Mouse (Mus musculus) cerebellum, adult 9-10 months (tissue): ENCODE data around the gene Ak1.

Source experiments
- DNase-seq: peaks from one replicate; pipeline ENCODE4 v3.0.0; 2022

Gene Ak1

DNA sequence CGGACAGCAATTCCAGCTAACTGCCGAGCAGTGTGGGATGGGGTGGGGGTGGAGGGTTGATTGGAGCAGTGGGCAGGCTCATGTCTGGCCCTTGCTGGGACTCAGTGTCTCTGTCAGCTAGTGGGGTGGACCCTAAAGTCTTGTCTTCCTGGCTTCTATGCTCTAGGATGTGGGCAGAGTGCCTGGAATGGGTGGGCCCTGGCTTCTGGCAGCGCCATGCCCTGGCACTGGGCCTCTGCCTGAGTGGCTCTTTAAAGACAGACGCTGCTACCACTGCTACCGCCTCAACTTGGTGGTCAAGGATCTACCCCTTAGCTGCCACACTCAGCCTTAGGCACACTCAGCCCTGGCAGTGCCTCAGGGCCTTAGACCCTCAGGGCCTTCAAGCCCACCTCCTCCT is 7.2 kb downstream of the Ak1 start:
- peak; percentile 76 for DNase-seq

DNA sequence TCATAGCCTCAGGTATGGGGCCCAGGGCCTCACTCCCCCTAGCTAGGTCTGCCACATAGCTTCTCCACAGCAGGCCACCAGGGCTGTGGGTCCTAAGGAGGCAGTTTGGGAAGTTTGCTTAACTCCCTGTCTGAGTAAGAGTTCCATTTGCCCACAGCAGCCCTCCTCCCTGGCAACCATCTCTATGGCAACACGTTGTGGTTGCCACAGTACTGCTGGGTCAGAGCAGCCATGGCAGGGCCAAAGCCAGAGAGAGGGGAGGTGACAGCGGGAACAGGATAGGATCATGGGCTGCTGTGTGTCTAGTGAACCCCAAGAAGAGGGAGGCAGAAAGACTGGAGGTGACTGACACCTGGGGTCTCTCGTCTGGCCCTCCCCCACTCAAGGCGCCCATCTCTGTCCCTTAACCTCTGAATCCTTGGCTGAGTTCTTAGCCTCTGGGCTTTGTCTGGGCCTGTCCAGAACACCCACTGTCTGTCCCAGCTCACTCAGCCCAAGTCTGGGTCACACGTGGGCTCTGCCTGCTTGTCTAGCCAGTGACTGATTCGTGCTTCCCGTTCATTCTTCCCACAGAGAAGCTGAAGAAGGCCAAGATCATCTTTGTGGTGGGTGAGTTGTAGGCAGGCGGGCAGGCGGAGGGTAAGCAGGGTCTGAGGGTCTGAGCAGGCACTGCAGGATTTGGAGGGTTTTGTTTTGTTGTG is 7.9 kb downstream of the Ak1 start:
- peak; percentile 49 for DNase-seq

DNA sequence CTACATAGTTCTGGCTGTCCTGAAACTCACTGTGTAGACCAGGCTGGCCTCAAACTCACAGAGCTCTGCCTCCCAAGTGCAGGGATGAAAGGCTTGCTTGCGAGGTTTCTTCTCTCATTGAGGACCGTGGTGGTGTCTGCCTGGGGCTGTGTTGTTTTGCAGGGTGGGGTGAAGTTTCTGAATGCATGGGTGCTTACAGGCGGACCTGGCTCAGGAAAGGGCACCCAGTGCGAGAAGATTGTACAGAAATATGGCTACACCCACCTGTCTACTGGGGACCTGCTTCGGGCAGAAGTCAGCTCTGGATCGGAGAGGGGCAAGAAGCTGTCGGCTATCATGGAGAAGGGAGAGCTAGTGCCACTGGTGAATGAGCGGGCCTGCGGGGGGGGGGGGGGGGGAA is 8.5 kb downstream of the Ak1 start:
- peak; percentile 24 for DNase-seq

DNA sequence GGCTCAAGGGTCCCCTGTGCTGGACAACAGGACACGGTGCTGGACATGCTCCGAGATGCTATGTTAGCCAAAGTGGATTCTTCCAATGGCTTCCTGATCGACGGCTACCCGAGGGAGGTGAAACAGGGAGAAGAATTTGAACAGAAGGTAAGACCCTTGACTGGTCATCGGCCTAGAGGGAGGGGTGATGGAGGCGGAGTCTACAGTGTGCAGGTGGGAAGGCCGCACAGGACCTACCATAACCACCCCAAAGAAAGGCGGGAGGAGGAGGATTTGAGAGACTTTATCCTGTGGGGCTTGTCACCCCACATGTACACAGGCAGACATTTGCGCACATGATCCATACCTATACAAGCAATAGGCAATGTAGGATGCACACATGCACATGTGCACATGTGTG is 9.5 kb downstream of the Ak1 start:
- DNase-seq = no peak

DNA sequence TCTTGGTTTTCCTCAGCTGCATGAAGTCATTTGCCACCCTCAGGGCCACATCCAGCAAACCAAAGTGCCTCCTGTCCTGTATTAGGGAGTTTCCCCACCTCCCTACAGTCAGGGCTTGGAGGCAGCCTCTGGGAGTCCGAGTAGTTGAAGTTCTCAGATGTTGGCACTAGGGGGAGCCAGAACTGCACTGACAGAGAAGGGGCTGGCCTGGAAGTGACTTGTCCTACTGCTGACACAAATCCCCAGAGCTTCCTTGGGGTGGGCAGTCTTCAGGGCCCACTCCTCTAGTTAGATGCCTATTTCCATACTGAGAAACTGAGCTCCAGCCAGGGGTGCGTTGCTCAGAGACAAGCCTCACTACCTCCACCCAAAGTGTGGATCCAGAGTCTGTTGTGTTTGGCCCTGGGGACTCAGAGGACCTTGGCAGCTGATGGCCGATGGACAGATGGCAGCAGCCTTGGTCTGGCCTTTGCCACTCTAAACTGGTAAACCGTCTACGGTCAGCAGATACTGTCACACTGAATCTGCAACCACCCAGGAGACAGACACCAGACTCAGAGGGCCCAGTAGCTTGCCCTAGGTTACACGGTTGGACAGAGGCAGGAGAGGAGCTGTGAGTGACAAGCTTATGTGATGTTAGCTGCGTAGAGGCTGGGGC is 10.3 kb downstream of the Ak1 start:
- peak; percentile 88 for DNase-seq

DNA sequence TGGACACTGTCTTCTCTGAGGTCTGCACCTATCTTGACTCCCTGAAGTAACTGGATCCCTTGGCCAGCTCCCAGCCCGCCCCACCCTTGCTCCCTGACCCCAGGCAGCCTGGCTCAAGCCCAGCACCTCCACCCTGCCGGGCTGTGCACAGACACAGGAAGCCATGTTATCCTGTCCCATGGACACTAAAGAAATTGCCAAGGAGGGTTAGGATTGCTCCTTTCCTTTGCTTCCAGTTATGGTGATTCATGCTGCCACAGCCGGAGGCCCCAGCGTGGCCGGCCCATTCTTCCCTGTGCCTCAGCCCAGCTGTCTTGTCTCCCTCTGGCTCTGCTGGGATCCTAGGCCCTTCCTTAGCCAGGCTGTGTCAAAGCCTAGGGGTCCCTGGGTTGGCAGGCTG is 12.1 kb downstream of the Ak1 start:
- no peak for DNase-seq

DNA sequence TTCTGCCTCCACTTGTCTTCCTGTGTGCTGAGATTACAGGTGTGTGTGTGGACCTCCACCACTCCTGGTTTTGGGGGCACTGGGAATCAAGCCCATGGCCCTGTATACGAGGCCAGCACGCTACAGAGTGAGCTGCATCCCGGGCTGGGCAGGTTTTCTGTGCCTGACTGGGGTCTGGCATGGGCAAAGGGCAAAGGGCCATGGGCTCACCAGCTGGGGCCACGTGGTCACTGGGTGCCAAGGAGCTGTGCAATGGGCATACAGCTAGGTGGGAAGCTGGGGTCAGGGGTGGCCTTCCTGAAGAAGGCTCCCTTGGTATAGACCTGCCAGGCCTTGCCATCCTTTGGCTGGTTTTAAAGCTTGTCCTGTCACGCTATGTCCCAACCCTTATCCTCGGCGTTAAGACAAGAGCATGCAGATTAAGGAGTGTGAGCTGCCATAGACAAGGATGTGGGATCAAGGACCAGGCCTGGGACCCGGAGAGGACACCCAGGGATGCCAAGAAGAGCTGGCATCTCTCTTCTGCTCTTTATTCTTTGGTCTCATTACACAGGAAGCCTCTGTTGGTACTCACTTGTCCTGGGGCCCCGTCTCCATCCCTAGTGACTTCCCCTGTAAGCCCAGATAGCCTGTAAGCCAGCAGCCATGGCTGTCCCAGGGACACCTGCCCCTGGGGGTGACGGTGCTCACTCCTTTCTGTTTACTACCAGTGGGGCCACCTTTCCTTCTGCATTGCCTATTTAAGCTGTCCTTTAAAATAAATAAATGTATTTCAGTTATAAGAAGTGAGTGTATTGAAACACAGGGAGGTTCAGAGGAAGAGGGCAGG is 12.9 kb downstream of the Ak1 start:
- no peak for DNase-seq

DNA sequence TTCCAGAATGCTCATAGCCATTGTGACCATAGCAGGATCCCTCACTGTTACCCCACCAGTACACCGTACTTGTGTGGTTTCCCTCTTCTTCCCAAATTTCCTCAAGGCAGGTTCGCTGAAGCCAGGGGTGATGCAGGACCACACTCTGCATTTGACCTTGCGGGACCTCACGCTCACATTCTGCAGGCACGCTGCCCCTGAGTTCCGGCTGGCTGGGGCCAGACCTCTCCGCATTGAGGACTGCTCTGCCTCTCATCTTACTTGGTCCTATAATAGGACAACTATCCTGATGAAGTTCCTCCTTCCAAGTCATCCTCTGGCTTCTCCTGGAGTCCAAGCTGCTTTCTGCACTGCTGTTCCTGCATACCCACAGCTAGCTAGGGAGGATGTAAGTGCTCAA is 15.1 kb downstream of the Ak1 start:
- DNase-seq = no peak

DNA sequence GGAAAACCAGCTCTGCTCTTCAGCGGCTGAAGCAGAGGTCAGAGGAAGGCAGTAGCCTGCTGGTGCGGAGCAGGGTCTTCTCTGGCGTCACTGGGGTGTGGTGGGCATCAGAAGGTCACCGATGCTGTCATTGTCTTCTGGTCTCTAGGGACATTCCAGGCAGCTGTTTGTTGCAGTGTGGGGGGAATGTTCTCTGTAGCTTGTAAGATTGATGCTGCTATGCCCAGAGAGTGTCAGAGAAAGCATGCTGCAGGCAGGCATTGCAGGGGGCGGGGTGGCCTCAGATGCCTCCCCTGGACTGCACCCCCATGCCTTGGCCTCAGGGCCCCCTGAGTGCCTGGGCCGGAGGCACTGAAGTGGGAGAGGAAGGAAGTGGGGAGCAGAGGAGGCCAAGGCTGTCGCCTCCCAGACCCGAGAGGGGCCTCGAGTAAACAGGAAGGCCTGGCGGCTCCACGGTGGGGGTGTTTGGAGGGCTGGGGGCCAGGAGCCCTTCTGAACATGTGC is 16.3 kb downstream of the Ak1 start:
- DNase-seq = no peak

DNA sequence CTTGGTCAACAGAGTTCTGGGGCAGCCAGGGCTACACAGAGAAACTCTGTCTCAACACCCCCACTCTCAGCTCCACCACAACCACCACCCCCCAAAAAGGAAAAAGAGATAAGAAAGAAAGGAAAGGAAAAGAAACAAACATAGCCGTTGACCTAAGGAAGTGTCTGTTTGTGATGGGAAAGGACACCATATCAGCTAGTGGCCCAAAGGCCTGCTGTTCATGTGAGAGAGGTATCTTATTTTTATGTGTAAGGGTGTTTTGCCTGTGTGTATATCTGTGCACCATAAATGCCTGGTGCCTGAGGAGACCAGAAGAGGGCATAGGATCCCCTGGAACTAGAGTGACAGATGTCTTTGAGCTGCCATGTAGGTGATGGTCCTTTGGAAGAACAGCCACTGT is 18.1 kb downstream of the Ak1 start:
- DNase-seq = no peak

DNA sequence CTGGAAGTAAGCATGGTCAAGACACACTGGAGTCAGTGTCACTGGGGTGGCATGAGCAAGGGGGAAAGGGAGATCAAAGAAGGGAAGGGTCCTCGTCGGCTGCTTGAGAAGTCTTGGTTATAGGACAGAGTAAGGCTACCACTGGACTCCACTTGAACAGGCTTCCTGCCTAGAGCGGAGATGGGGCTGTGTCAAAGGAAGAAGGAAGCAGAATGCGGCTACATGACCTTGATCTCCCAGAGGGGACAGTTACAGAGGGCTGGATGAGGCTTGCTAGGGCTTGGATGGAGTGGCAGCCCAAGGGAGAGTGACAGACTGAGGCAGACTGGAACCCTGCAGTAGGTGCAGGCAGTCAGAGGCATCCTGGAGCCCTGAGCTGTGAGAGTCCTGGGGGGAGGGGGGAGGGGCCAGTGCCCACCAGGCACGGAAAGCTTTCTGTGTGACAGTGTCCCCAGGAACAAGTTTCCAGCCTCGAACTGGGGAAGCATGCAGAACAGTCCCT is 19.0 kb downstream of the Ak1 start:
- no peak for DNase-seq

DNA sequence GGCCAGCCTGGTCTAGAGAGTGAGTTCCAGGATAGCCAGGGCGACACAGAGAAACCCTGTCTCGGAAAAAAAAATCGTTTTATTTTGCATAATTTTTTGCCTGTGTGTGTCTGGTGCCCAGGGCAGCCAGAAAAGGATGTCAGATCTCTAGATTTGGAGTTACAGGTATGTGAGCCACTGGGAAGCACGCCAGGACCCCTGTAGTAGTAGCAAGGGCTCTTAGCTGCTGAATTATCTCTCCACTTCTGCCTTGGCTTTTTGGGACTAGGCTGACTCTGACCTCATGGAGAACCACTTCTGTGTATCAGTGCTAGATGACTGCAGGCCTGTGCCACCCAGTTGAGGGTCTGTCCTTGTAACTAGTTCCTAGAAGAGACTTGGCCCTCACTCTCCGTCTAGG is 20.3 kb downstream of the Ak1 start:
- DNase-seq = no peak

DNA sequence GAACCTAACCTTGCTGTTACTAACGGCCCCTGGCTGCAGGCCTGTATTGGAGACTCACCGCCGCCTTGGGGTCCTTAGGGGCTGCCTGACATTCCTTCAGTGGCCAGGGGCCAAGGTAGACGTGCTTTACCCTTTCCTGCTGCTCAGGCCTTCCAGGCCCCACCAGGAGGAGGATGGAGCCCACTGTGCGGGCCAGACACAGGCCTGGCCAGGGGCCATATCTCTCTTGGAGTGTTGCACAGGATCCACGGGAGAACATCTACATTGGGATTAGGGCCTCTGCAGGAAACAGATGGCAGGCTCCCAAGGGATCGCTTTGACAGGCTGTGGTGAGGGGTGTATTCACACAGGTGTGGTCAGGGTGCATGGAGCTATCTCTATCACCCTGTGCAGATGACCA is 21.3 kb downstream of the Ak1 start:
- no peak for DNase-seq

DNA sequence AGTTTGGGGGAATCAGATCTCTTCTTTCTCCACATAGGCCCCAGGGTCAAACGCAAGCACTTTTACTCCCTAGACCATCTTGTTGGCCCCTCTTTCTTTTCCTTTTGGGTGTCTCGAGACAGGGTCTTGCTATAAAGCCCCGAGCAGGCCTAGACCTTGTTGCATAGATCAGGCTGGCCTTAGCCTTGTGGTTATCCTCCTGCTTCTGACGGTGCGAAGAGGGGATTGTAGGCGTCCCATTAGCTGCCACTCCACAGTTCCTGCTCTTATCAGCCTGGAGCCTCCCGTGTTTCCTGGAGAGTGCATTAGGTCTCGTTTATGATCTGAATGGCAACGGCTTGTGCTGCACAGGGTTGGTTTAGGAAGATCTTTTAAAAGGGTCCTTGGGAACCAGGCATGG is 22.5 kb downstream of the Ak1 start:
- no peak for DNase-seq

DNA sequence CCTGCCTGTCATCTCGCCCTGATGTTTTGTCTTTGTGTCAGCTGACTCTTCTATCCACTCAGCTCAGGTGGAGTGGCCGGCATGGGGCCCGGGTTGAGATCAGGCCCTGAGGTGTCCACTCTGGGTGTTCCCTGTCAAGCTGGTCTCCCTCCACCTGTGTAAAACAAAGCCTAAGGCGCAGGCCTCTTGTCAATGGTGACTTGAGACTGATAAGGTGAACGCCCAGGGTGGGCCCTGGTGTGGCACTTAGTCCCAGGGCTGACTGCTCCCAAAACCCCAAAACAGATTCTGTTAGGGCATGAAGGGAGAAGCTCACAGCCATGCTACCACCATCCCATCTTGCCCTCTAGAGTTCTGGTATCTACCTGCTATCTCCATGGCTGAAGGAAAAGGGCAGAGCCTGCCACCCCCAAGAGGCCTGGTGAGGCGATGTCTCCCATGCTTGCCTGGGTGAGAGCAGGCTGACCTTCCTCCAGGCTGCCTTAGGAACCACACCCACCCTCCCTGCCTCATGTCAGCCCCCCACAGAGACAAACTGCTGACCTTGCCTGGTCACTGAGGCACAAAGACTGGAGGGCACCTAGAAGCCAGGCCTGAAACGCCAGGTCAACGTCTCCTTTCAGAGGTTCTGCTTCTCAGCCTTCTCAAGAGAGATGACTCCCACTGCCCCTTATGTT is 23.4 kb downstream of the Ak1 start:
- no peak for DNase-seq

DNA sequence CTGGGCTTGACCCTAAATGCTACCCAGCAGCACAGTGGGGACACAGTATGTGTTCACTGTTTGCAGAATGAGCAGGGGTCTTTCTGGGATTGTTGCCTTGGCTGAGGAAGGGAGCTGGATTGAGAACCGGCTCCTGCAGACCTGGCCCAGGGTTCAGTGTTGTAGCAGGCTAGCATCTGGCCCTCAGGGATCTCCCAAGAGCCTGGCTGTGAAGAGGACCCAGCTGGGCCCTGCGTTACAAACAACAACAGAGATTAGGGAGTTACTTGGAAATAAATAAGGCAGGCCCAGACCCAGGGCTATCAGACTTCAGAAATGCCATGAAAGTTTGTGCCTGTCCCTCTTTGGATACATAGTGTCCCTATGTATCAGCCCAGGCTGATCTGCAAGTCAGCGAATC is 24.1 kb downstream of the Ak1 start:
- DNase-seq = no peak

DNA sequence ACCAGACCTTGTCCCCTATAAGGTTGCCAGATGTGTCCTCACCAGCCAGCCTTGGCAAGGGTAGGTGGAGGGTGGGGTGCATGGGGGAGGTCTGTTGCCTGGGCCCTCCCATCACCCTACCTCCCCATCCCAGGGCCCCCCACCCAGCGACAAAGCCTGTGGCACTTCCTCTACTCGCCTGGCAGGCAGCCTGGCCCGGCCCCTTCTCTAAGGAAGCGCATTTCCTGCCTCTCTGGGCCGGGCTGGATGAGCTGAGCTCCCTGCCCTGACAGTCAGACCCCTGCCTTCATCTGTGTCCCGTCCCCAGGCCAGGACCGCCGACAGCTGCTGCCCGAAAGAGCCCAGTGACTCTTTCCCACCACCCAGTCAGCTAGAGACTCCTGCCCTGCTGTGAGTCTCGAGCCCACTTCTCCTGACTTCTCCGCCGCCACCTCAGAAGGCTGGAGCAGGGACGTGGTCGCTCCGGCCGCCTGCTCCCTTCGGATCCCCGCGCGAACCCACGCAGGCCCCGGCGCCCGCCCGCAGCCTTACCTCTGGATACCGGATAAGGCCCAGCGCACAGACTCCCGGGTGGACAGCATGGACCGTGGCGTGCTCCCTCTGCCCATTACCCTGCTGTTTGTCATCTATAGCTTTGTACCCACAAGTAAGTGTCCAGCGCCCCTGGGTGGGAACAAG is 25.0 kb downstream of the Ak1 start, which contains the start of gene Eng:
Gene Eng (plus strand): TSS at position 217 of the 678 bp plus-strand sequence.
- DNase-seq = no peak

DNA sequence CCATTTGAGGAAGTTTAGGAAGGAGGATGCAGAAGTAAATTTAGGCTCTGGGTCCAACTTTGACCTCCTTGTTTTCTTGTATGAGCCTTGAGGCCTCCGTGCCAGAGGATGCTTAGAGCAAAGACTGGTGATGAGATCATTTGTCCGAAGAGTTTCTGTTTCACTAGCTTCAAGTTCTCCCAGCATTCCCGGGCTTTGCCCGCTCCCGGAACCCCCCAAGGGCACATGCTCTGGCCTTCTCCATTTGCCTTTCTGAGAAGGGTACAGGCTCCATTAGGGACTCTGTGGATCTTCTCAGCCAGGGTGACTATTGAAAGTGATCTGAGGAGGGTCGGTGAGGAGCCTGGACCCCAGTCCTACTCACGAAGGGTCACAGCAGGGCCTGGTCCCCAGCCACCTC is 25.8 kb downstream of the Ak1 start:
- no peak for DNase-seq

DNA sequence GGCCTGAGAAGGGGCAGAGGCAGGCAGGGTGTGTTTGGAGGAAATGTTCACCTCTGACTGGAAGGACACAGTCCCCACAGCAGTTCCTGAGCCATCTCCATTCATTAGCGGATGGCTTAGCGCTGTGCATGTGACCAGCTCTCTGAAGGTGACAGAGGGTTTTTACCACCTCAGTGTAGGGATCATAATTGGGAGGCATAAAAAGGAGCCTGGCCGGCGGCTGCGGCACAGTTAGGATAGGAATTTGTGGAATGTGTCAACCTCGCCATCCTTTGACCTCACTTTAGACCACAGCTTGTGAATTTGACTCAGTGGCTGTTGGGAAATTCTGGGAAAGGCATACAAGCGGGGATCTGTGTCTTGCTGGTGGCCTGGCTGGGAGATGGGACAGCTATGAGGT is 32.2 kb downstream of the Ak1 start:
- no peak for DNase-seq

DNA sequence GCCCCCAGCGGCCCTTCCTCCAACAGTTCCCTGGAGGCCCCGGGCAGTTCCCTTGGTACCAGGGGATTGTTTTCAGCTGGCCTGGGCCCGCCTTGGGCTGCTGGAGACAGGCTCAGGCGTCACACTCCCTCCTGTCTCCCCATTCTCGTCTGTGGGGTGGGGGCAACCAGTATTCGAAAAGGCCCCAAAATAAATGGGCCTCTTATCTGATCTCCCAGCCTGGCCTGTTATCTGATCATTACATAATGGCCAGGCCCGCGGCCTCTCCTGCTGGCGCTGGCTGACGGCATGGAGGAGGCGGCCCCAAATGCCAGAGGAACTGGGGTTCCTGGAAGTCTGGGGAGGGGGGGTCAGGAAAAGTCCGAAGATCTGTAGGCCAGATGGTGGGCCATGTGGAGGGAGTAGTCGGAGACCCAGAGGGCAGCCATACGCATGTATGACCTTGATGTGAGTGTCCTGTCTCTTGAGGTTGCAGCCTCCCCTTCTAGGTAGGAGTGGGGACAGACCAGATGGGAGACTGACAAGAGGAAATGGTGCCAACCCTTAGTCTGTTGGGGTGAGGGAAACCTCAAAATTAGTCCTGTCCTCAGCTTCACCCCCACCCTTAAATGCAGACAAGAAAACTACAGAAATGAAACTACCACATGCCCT is 33.3 kb downstream of the Ak1 start:
- no peak for DNase-seq

DNA sequence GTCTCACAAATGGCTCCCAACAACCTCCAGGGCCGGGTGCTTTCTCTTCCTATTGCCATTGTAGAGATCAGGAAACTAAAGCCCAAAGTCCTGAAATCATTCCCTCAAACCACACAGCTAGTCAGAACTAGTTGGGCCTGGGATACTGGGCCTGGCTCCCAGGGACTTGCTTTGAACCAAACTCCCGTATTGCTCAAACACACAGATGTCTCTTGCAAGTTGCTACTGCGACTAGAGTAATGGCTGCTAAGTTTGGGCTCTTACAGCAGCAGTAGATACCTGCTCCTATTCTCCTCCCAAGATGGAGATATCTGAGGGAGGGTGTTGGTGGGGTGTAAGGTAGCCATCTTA is 33.8 kb downstream of the Ak1 start:
- DNase-seq = no peak

DNA sequence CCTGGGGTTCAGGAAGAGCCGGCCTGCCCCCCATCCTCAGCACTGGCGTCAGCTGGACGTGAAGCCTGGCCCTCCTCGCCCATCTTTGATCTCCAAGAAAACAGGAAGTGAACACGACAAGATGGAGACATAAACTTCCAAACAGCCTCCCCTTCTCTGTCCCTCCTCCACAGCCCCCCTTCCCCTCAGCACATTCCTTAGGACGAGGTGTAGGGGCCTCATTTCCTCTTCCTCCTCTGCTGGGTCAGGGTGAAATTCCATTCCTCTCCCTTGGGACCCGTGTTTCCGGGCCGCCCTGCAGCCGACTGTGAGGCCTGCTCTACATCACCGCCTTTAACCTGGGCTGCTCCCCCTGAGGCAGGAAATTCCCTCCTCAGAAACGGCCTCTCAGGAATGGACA is 34.3 kb downstream of the Ak1 start:
- DNase-seq = no peak
